Mouse (Mus musculus) bone marrow macrophage, adult 2 months (primary cell): ENCODE measurements at regions not wholly inside any gene's neighbourhood (a gene's known extent, or its start where the extent isn't known, plus 50 kb on each side); places are given as distances from the start of the nearest gene placed in this dataset.
A peak's percentile ranks its signal among the peaks of the same experiment; 100 is the strongest.

Experiments
- CTCF ChIP-seq: IDR thresholded peaks from 2 replicates; pipeline ENCODE4 v1.5.1; 2012; ENCODE audit warnings: low read depth, mild to moderate bottlenecking, low read length, moderate library complexity
- POLR2A ChIP-seq: IDR thresholded peaks from 2 replicates; pipeline ENCODE4 v1.6.1; 2012; ENCODE audit warnings: mild to moderate bottlenecking, low read depth, low read length, borderline replicate concordance

GRCm38 (mm10) chr19:56201738-56202480 is 85.0 kb upstream of the Habp2 start:
- peak; percentile 51 for TF ChIP-seq CTCF
- no peak for TF ChIP-seq POLR2A
